Mouse (Mus musculus) gastrocnemius, adult 2 months (tissue): ENCODE measurements around the gene Ppp6c. TPM values are rescaled to one million over a fixed set of nuclear protein-coding genes. Genes with fewer than 3 reads are reported as not detected.
A peak's percentile ranks its signal among the peaks of the same experiment; 100 is the strongest.
"Not testable (repeated sequence)": the region's sequence is repeated elsewhere in the genome, so short reads cannot be mapped to it uniquely, and the experiment has no call there.

Experiments
- DNase-seq: peaks from one replicate; pipeline ENCODE4 v3.0.0; 2022
- H3K27ac ChIP-seq: fragments of 200-600 bp; 2 replicates; pipeline ENCODE4 v1.8.1; 2022; ENCODE audit warnings: mild to moderate bottlenecking
- H3K4me3 ChIP-seq: fragments of 200-600 bp; 2 replicates; pipeline ENCODE4 v1.8.1; 2022; ENCODE audit warnings: mild to moderate bottlenecking, moderate library complexity
- CTCF ChIP-seq: fragments of 200-600 bp; IDR thresholded peaks from 2 replicates; pipeline ENCODE4 v1.8.1; 2022; ENCODE audit warnings: antibody characterized with exemption, mild to moderate bottlenecking, moderate library complexity
- intact Hi-C: fragments of 180-260 bp; cut with DNase I; formaldehyde crosslinking; loops from one replicate; pipeline ENCODE4 v1.15.1; 2025
- long read RNA-seq, 2 experiments: library from polyadenylated mRNA; stranded (forward); transcript quantifications; one replicate each; pipeline ENCODE4 v2.0.0; 2021
- total RNA-seq, 2 experiments: library from RNA; stranded (reverse); gene quantifications; 2 replicates each; pipeline ENCODE4 v1.2.3; 2021

The Ppp6c gene
- 10 to 100 TPM; 58.7 to 68.5 TPM for total RNA-seq
- long read RNA-seq, experiment 1, full-length matches to known transcripts = 80 of 88 reads
- long read RNA-seq, experiment 1, partial matches to known transcripts = 4 of 88 reads
- long read RNA-seq, experiment 1, other reads (novel, unspliced or antisense) = 4 of 88 reads
- long read RNA-seq, experiment 2, full-length matches to known transcripts = 80 of 84 reads
- long read RNA-seq, experiment 2, partial matches to known transcripts = 1 of 84 reads
- long read RNA-seq, experiment 2, other reads (novel, unspliced or antisense) = 3 of 84 reads

GRCm38 (mm10) chr2:39226019-39226640 is at the start of gene Ppp6c:
Gene Ppp6c, minus strand, starts transcription at chr2:39226451.
- intact Hi-C loops = no loop called here
- DNase-seq = peak; percentile 94
- H3K4me3 ChIP-seq = peak within 1 kb of the TSS; percentile 76
- TF ChIP-seq CTCF = no peak
- H3K27ac ChIP-seq = peak within 1 kb of the TSS; percentile 96

GRCm38 (mm10) chr2:39268357-39268756 is 42.1 kb upstream of the Ppp6c start:
- peak; percentile 63 for TF ChIP-seq CTCF
- intact Hi-C loops = loop anchor here (1.0 kb wide), 1 partner anchor 105 kb away; no protein-coding TSS in a partner anchor
- H3K4me3 ChIP-seq = no peak overlapping the region
- no peak for DNase-seq
- H3K27ac ChIP-seq = no peak overlapping the region

GRCm38 (mm10) chr2:39252275-39252674 is 26.0 kb upstream of the Ppp6c start:
- DNase-seq, H3K4me3 ChIP-seq, intact Hi-C loops, H3K27ac ChIP-seq: not testable (repeated sequence)

- H3K4me3 ChIP-seq, H3K27ac ChIP-seq, DNase-seq, intact Hi-C loops: not testable (repeated sequence)
Measured at GRCm38 (mm10) chr2:39246862-39247261, 20.6 kb upstream of the Ppp6c start.

- H3K4me3 ChIP-seq = peak overlapping the region; percentile 76
- no peak for TF ChIP-seq CTCF
- DNase-seq = no peak
- peak overlapping the region; percentile 96 for H3K27ac ChIP-seq
- intact Hi-C loops = no loop called here
Measured at GRCm38 (mm10) chr2:39226731-39227130, 480 bp upstream of the Ppp6c start.

- H3K4me3 ChIP-seq = peak overlapping the region; percentile 76
- intact Hi-C loops = not testable (repeated sequence)
- peak; percentile 53 for DNase-seq
Measured at GRCm38 (mm10) chr2:39225331-39226018, 776 bp downstream of the Ppp6c start.

GRCm38 (mm10) chr2:39224621-39225020 is 1.6 kb downstream of the Ppp6c start:
- intact Hi-C loops = no loop called here
- no peak; the same call in 1 of the 2 replicates for TF ChIP-seq CTCF
- no peak for DNase-seq
- Histone ChIP-seq H3K27ac (peak overlapping the region; percentile 96), H3K4me3 (peak overlapping the region; percentile 76)

More at GRCm38 (mm10) chr2:39225331-39226018, 776 bp downstream of the Ppp6c start:
- peak overlapping the region; percentile 96 for H3K27ac ChIP-seq

- no peak for DNase-seq
- Histone ChIP-seq H3K4me3 (no peak overlapping the region), H3K27ac (no peak overlapping the region)
- intact Hi-C loops = no loop called here
- no peak for TF ChIP-seq CTCF
Measured at GRCm38 (mm10) chr2:39220010-39220409, 6.2 kb downstream of the Ppp6c start.

GRCm38 (mm10) chr2:39219034-39219433 is 7.2 kb downstream of the Ppp6c start:
- DNase-seq = no peak
- intact Hi-C loops = no loop called here
- Histone ChIP-seq H3K4me3 (no peak overlapping the region), H3K27ac (no peak overlapping the region)
- TF ChIP-seq CTCF = no peak

GRCm38 (mm10) chr2:39217150-39217549 is 9.1 kb downstream of the Ppp6c start:
- H3K4me3 ChIP-seq = no peak overlapping the region
- intact Hi-C loops = no loop called here
- no peak overlapping the region for H3K27ac ChIP-seq
- no peak for DNase-seq
- TF ChIP-seq CTCF = no peak

GRCm38 (mm10) chr2:39210738-39211137 is 15.5 kb downstream of the Ppp6c start:
- TF ChIP-seq CTCF = no peak
- H3K4me3 ChIP-seq = no peak overlapping the region
- no peak for DNase-seq
- intact Hi-C loops = no loop called here
- H3K27ac ChIP-seq = no peak overlapping the region

- DNase-seq = no peak
- TF ChIP-seq CTCF = no peak
- no peak overlapping the region for H3K27ac ChIP-seq
- intact Hi-C loops = no loop called here
- H3K4me3 ChIP-seq = no peak overlapping the region
Measured at GRCm38 (mm10) chr2:39203359-39203758, 22.9 kb downstream of the Ppp6c start.

- Histone ChIP-seq H3K27ac (no peak overlapping the region), H3K4me3 (no peak overlapping the region)
- no peak for TF ChIP-seq CTCF
- intact Hi-C loops = loop anchor here (5.0 kb wide), 1 partner anchor 128 kb away; the partner anchor contains the start of gene Golga1
- DNase-seq = no peak
Measured at GRCm38 (mm10) chr2:39194809-39195208, 31.4 kb downstream of the Ppp6c start.
